9 mouse cellular contexts compared by ENCODE assay signal in genomic region chr17:26849106-26849745, GRCm38 (mm10). TPM values are rescaled to one million over a fixed set of nuclear protein-coding genes. Genes with fewer than 3 reads are reported as not detected.
DNase-seq lines count a peak whose midpoint lies in the region; ATAC-seq lines count a peak whose summit lies in the region.
"Had no signal": no experiment of that assay in that cellular context is flagged by ENCODE, and none has a peak within 500 bp of the region (broad histone marks: within the 10 kb centered on the region; RNA-seq: fewer than 3 reads in every experiment).

No protein-coding gene starts in this region.

- H3K4me1 ChIP-seq in kidney, embryonic 16.5 days (ENCODE audit: insufficient read depth, low read length), result peaks cover 15% of the 10 kb centered on the region
- H3K4me1 ChIP-seq in embryonic facial prominence, embryonic 13.5 days, result peaks cover 16% of the 10 kb centered on the region
- peaks cover 11% of the 10 kb centered on the region for H3K4me1 ChIP-seq in hindbrain, embryonic 16.5 days (ENCODE audit: control insufficient read depth, insufficient read depth, low read depth, low read length)
- H3K4me1 ChIP-seq in midbrain, embryonic 15.5 days, result peaks cover 19% of the 10 kb centered on the region

- peak overlapping the region; percentile 24; the same call in 1 of the 2 replicates for H3K4me3 ChIP-seq in kidney, embryonic 16.5 days (ENCODE audit: low read length)
- peak overlapping the region; percentile 28 for H3K4me3 ChIP-seq in embryonic facial prominence, embryonic 13.5 days
- H3K4me3 ChIP-seq in hindbrain, embryonic 16.5 days (ENCODE audit: low read length), result peak overlapping the region; percentile 16; the same call in 1 of the 2 replicates
- peak overlapping the region; percentile 14; the same call in 1 of the 2 replicates for H3K4me3 ChIP-seq in midbrain, embryonic 15.5 days

- H3K9ac ChIP-seq in kidney, embryonic 16.5 days (replicated peaks; ENCODE audit: low read length), result no peak overlapping the region
- H3K9ac ChIP-seq in embryonic facial prominence, embryonic 13.5 days, result 0 out of 2 replicates have a peak overlapping the region, but pooled peaks have one; percentile 21
- H3K9ac ChIP-seq in hindbrain, embryonic 16.5 days (ENCODE audit: low read depth, low read length), result no peak overlapping the region
- no peak overlapping the region for H3K9ac ChIP-seq in midbrain, embryonic 15.5 days

- H3K4me2 ChIP-seq in kidney, embryonic 16.5 days (replicated peaks; ENCODE audit: low read depth, low read length), result peak overlapping the region; percentile 35; the same call in 1 of the 2 replicates
- peak overlapping the region; percentile 50 for H3K4me2 ChIP-seq in embryonic facial prominence, embryonic 13.5 days
- H3K4me2 ChIP-seq in hindbrain, embryonic 16.5 days (ENCODE audit: low read length), result peak overlapping the region; percentile 41
- peak overlapping the region; percentile 25 for H3K4me2 ChIP-seq in midbrain, embryonic 15.5 days

- H3K27ac ChIP-seq in kidney, embryonic 16.5 days (ENCODE audit: low read length), result no peak overlapping the region
- H3K27ac ChIP-seq in embryonic facial prominence, embryonic 13.5 days, result no peak overlapping the region
- no peak overlapping the region for H3K27ac ChIP-seq in hindbrain, embryonic 16.5 days (ENCODE audit: low read depth, low read length)
- H3K27ac ChIP-seq in midbrain, embryonic 15.5 days, result no peak overlapping the region

- 4% methylated on average over 19 of the region's 19 CpGs for WGBS in kidney, embryonic 16.5 days
- 4% methylated on average over 19 of the region's 19 CpGs for WGBS in embryonic facial prominence, embryonic 13.5 days
- WGBS in hindbrain, embryonic 16.5 days, result 4% methylated on average over 19 of the region's 19 CpGs
- 3% methylated on average over 19 of the region's 19 CpGs for WGBS in midbrain, embryonic 15.5 days

- peaks cover 89% of the 10 kb centered on the region for H3K27me3 ChIP-seq in kidney, embryonic 16.5 days (ENCODE audit: insufficient read depth, low read length)
- H3K27me3 ChIP-seq in embryonic facial prominence, embryonic 13.5 days, result peaks cover 90% of the 10 kb centered on the region
- peaks cover 64% of the 10 kb centered on the region for H3K27me3 ChIP-seq in hindbrain, embryonic 16.5 days (replicated peaks; ENCODE audit: control insufficient read depth, insufficient read depth, low read length)
- H3K27me3 ChIP-seq in midbrain, embryonic 15.5 days (replicated peaks), result peaks cover 83% of the 10 kb centered on the region

- no peaks in the 10 kb centered on the region for H3K9me3 ChIP-seq in kidney, embryonic 16.5 days (ENCODE audit: low read length)
- no peaks in the 10 kb centered on the region for H3K9me3 ChIP-seq in embryonic facial prominence, embryonic 13.5 days
- H3K9me3 ChIP-seq in hindbrain, embryonic 16.5 days (ENCODE audit: control insufficient read depth, low read length), result no peaks in the 10 kb centered on the region
- H3K9me3 ChIP-seq in midbrain, embryonic 15.5 days, result no peaks in the 10 kb centered on the region

- no peak for ATAC-seq in kidney, embryonic 16.5 days (ENCODE audit: low FRiP score, low TSS enrichment)
- ATAC-seq in embryonic facial prominence, embryonic 13.5 days (ENCODE audit: insufficient number of reproducible peaks, insufficient read depth, low FRiP score, low TSS enrichment, low read depth), result no peak
- no peak for ATAC-seq in hindbrain, embryonic 16.5 days
- no peak for ATAC-seq in midbrain, embryonic 15.5 days (replicated peaks)

- H3K36me3 ChIP-seq in kidney, embryonic 16.5 days (ENCODE audit: insufficient read depth, low read length), result no peaks in the 10 kb centered on the region
- H3K36me3 ChIP-seq in embryonic facial prominence, embryonic 13.5 days, result no peaks in the 10 kb centered on the region
- no peaks in the 10 kb centered on the region for H3K36me3 ChIP-seq in hindbrain, embryonic 16.5 days (ENCODE audit: control insufficient read depth, insufficient read depth, low read length)
- H3K36me3 ChIP-seq in midbrain, embryonic 15.5 days (replicated peaks), result no peaks in the 10 kb centered on the region

- DNase-seq in kidney, adult 8-10 months, result no peak
- DNase-seq in yolk sac, embryonic 10.5 days (ENCODE audit: low spot score), result no peak
- no peak for DNase-seq in frontal cortex, adult 2 months (ENCODE audit: extremely low spot score in 1 of 2, low spot score in 1 of 2)
- DNase-seq in kidney, postnatal 14 days, result no peak

RNA-seq across cellular contexts. Expression of gene Nkx2-5, which starts 4.4 kb away (rescaled TPM):
- not detected in 2 replicates for polyA plus RNA-seq in kidney, embryonic 16.5 days (2015; fragmentation: Nextera tagmentation; extraction: Ambion mirVana)
- polyA plus RNA-seq in embryonic facial prominence, embryonic 13.5 days (2015; fragmentation: Nextera tagmentation; extraction: Ambion mirVana), result 0.39 and 2.5 TPM in 2 replicates
- polyA plus RNA-seq in hindbrain, embryonic 16.5 days (2015; fragmentation: Nextera tagmentation; extraction: Ambion mirVana), result not detected in 2 replicates
- 0.10 and 0.92 TPM in 2 replicates for polyA plus RNA-seq in midbrain, embryonic 15.5 days (2015; fragmentation: Nextera tagmentation; extraction: Ambion mirVana)
- not detected in 2 replicates for polyA plus RNA-seq in frontal cortex, adult 2 months (2012; rRNA removed)
- polyA plus RNA-seq: thymus, postnatal 0 days had no signal
